Mouse (Mus musculus) embryonic facial prominence, embryonic 15.5 days (tissue): Measurements from ENCODE around the gene Lrrc41. TPM values are rescaled to one million over a fixed set of nuclear protein-coding genes. Genes with fewer than 3 reads are reported as not detected.

ENCODE experiments used
- ATAC-seq: fragments of 200-750 bp; cut with Nextera tagmentation; 2 replicates; pipeline ENCODE4 v1.8.0; 2017; ENCODE audit warnings: low read depth, moderate TSS enrichment; ENCODE audit not compliant: insufficient number of reproducible peaks, low FRiP score, low TSS enrichment
- H3K27ac ChIP-seq: fragments of 300-500 bp; sonication (generic); replicated peaks from 2 replicates; pipeline ENCODE4 v1.5.1; 2015; ENCODE audit warnings: mild to moderate bottlenecking, inconsistent platforms
- H3K27me3 ChIP-seq: fragments of 300-500 bp; sonication (generic); 2 replicates; pipeline ENCODE4 v1.6.1; 2015; ENCODE audit warnings: inconsistent platforms
- H3K36me3 ChIP-seq: fragments of 300-500 bp; sonication (generic); 2 replicates; pipeline ENCODE4 v1.6.1; 2015; ENCODE audit warnings: mild to moderate bottlenecking, inconsistent platforms
- H3K4me1 ChIP-seq: fragments of 300-500 bp; sonication (generic); 2 replicates; pipeline ENCODE4 v1.6.1; 2015; ENCODE audit warnings: inconsistent platforms
- H3K4me2 ChIP-seq: fragments of 300-500 bp; sonication (generic); replicated peaks from 2 replicates; pipeline ENCODE4 v1.6.1; 2015; ENCODE audit warnings: mild to moderate bottlenecking, inconsistent platforms
- H3K4me3 ChIP-seq: fragments of 300-500 bp; sonication (generic); replicated peaks from 2 replicates; pipeline ENCODE4 v1.5.1; 2015; ENCODE audit warnings: mild to moderate bottlenecking, inconsistent platforms
- H3K9ac ChIP-seq: fragments of 300-500 bp; sonication (generic); 2 replicates; pipeline ENCODE4 v1.6.1; 2015; ENCODE audit warnings: inconsistent platforms
- H3K9me3 ChIP-seq: fragments of 300-500 bp; sonication (generic); replicated peaks from 2 replicates; pipeline ENCODE4 v1.6.1; 2016; ENCODE audit warnings: inconsistent platforms
- WGBS: fragments of 180-500 bp; shearing (Covaris S2); methylation state at CpG from one replicate; pipeline ENCODE4 v1.1.7; 2015; 5-methylcytosine and 5-hydroxymethylcytosine counted together
- polyA plus RNA-seq: library from polyadenylated mRNA; unstranded; fragments of >200 nt; fragmentation: Nextera tagmentation; extraction: Ambion mirVana; gene quantifications from 2 replicates; pipeline ENCODE4 v1.2.1, GENCODE M21; 2015

The Lrrc41 gene
- 79.5 and 81.6 TPM in 2 replicates for polyA plus RNA-seq

DNA sequence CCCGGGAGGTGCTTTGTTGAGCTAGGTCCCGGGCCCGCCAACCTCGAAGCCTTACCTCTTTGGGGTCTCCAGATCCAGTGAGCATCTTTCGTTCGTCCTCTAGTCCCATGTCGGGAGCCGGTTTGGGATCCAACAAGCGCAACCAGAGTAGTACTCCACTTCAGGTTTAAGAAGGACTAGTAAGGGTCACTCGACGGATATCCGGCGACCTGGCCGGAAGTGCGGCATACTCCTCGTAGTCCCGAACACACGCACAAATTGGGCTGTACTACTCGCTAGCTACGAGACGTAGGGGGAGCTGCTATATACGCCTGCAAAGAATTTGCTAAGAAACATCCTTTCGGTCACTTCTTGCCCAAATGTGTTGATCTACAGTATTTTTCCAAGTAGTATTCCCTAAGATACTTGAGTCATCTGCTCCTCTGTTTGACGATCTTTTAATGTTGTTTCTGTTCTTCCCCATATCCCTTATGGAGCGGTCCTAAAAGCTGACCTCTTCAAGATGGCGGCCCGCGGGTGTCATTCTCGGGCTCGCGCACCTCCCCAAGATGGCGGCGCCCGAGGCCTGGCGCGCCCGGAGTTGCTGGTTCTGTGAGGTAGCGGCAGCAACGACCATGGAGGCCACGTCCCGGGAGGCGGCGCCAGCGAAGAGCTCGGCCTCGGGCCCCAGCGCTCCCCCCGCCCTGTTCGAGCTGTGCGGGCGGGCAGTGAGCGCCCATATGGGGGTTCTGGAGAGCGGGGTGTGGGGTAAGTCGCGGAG, at the start of gene Lrrc41, which contains the start of gene Uqcrh:
Gene Lrrc41, plus strand, starts transcription at position 409 of the 760 bp plus-strand sequence.
Gene Uqcrh, minus strand, starts transcription at position 211 of the 760 bp plus-strand sequence.
- Histone ChIP-seq H3K9ac (peak within 1 kb of the TSS; percentile 100), H3K4me1 (peaks cover 28% of the 10 kb centered on the region), H3K27me3 (no peaks in the 10 kb centered on the region), H3K36me3 (peaks cover 5% of the 10 kb centered on the region; the same call in 1 of the 2 replicates), H3K27ac (peak within 1 kb of the TSS; percentile 98), H3K4me2 (peak within 1 kb of the TSS; percentile 73), H3K4me3 (peak within 1 kb of the TSS; percentile 97), H3K9me3 (no peaks in the 10 kb centered on the region)
- peak; percentile 96 for ATAC-seq
- WGBS, result under 1% methylated on average over 55 of the region's 55 CpGs

DNA sequence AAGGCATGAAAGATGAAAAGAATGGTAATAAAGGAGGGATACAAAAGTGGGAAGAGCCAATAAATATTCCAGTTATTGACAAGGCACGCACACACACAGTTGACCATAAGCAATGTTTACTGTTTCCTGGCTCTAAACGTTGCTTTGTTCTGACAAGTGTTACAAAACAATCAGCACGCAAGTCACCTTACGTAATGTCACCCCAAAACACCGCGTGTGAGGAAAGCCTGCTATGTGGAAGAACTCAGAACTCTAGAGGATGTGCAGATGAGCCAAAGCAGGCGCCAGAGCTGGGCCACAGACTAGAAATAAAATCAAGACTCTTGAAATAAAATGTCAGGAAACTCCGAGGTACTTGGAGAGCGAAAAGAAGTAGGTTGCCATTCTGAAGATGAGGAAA, 42.2 kb upstream of the Lrrc41 start:
- Histone ChIP-seq H3K4me1 (no peaks in the 10 kb centered on the region), H3K27me3 (no peaks in the 10 kb centered on the region), H3K4me3 (no peak overlapping the region), H3K9me3 (no peaks in the 10 kb centered on the region), H3K4me2 (no peak overlapping the region), H3K9ac (no peak overlapping the region), H3K36me3 (peaks cover 26% of the 10 kb centered on the region), H3K27ac (no peak overlapping the region)
- ATAC-seq, result no peak
- 90% methylated on average over 9 of the region's 9 CpGs for WGBS

DNA sequence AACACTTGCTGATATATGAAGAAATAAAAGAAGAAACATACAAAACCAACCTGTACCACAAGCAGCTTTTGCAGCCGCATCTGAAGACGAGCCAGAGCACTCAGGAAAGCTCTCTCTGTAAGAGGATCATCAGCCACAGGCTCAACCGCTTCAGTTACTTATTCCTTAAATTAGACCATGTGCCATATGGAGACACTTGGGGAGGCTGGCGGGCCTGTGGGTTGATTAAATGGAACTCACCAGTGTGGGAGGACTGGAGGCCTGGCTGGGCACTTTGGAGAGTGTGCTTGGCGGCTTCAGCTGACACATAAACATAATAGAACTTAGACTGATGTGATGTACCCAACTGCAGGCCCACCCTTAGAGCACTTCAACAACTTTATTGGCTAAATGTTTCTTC, 41.7 kb upstream of the Lrrc41 start:
- Histone ChIP-seq H3K9ac (no peak overlapping the region), H3K36me3 (peaks cover 26% of the 10 kb centered on the region), H3K9me3 (no peaks in the 10 kb centered on the region), H3K4me1 (no peaks in the 10 kb centered on the region), H3K27ac (no peak overlapping the region), H3K4me2 (no peak overlapping the region), H3K27me3 (no peaks in the 10 kb centered on the region), H3K4me3 (no peak overlapping the region)
- WGBS, result 75% methylated on average over 5 of the region's 5 CpGs
- ATAC-seq, result no peak

DNA sequence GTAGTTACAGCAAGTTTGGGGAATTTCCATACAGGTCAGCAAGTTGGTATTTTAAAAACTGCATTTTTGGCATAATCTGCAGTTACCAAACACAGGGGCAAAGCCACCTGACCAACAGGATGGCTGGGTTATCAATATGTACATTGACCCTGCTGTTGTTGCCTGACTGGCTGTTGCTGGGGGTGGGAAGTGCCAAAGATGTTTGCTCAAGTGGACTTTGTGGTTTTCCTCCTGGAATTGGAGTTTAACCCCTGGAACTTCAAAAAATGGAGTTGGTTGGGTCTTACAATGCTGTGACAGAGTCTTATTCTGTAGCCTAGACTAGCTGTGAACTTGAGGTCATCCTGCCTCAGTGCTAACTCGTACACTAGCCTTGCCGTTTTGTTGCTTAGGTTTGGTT, 34.6 kb upstream of the Lrrc41 start:
- H3K9ac ChIP-seq, result no peak overlapping the region
- no peaks in the 10 kb centered on the region for H3K4me1 ChIP-seq
- no peak overlapping the region for H3K4me3 ChIP-seq
- H3K36me3 ChIP-seq, result peaks cover 23% of the 10 kb centered on the region
- ATAC-seq, result no peak
- H3K9me3 ChIP-seq, result no peaks in the 10 kb centered on the region
- WGBS, result 93% methylated on average over 2 of the region's 2 CpGs
- no peaks in the 10 kb centered on the region for H3K27me3 ChIP-seq
- H3K27ac ChIP-seq, result no peak overlapping the region
- H3K4me2 ChIP-seq, result no peak overlapping the region

DNA sequence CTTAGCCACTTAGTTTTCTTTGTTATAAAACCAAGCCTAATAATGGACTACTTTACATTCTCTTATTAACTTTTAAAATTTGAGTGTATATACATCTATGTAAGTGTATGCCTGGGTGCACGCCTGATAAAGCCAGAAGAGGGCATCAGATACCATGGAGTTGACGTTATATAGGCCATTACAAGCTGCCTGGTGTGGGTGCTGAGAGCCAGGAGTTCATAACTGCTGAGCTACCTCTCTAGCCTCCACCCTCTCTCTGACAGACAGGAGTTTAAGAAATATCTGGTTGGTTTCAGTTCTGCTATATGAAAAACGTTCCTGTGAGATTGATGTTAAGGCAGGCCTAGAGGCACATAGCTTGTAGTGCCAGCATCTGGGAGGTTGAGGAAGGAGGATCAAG, 32.9 kb upstream of the Lrrc41 start:
- Histone ChIP-seq H3K9me3 (no peaks in the 10 kb centered on the region), H3K4me2 (no peak overlapping the region), H3K4me3 (no peak overlapping the region), H3K27me3 (no peaks in the 10 kb centered on the region), H3K9ac (no peak overlapping the region), H3K36me3 (peaks cover 20% of the 10 kb centered on the region), H3K4me1 (no peaks in the 10 kb centered on the region), H3K27ac (no peak overlapping the region)
- no peak for ATAC-seq
- 66% methylated on average over 3 of the region's 3 CpGs for WGBS

DNA sequence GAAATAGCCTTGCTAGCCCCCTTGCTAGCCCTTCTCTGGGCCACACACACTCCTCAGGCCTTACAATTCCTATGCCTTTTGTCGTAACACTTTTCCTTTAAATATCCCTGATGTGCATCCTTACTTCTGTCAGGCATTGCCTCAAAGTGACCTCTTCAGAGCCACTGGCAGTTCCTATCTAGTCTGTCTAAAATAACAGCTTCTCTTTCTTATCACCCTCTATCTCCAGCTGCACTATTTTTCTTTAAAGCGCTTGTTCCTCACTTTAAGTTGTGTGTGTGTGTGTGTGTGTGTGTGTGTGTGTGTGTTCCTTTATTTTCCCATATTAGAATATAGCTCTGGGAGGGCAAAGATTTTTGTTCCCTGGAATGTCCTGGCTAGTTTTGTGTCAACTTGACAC, 28.5 kb upstream of the Lrrc41 start:
- peaks cover 24% of the 10 kb centered on the region for H3K36me3 ChIP-seq
- no peaks in the 10 kb centered on the region for H3K4me1 ChIP-seq
- no peaks in the 10 kb centered on the region for H3K27me3 ChIP-seq
- H3K9ac ChIP-seq, result no peak overlapping the region
- 84% methylated on average over 2 of the region's 2 CpGs for WGBS
- no peaks in the 10 kb centered on the region for H3K9me3 ChIP-seq
- H3K27ac ChIP-seq, result no peak overlapping the region
- H3K4me2 ChIP-seq, result no peak overlapping the region
- ATAC-seq, result no peak
- H3K4me3 ChIP-seq, result no peak overlapping the region

DNA sequence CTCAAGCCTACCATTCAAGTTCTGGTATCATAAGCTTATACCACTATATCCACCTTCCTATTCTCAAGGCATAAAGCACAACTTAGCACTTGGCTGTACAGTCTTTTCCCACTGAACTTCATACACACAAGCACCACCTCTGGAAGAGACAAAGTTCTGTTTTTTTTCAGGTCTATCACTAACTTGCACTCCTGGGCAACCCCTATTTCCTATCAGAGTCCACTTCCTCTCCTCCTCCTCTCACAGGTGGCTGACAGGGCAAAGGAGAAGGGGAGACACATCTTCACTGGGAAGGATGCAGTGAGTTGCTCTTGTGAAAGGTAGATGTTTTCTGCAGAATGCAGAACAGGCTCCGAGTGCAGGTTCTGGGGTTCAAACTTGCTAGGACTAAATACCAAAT, 27.4 kb upstream of the Lrrc41 start:
- H3K4me2 ChIP-seq, result no peak overlapping the region
- H3K36me3 ChIP-seq, result peaks cover 14% of the 10 kb centered on the region
- H3K4me1 ChIP-seq, result peaks cover 7% of the 10 kb centered on the region
- 79% methylated on average over 1 of the region's 1 CpGs for WGBS
- H3K9me3 ChIP-seq, result no peaks in the 10 kb centered on the region
- no peak overlapping the region for H3K4me3 ChIP-seq
- ATAC-seq, result no peak
- H3K9ac ChIP-seq, result no peak overlapping the region
- H3K27me3 ChIP-seq, result no peaks in the 10 kb centered on the region
- no peak overlapping the region for H3K27ac ChIP-seq

DNA sequence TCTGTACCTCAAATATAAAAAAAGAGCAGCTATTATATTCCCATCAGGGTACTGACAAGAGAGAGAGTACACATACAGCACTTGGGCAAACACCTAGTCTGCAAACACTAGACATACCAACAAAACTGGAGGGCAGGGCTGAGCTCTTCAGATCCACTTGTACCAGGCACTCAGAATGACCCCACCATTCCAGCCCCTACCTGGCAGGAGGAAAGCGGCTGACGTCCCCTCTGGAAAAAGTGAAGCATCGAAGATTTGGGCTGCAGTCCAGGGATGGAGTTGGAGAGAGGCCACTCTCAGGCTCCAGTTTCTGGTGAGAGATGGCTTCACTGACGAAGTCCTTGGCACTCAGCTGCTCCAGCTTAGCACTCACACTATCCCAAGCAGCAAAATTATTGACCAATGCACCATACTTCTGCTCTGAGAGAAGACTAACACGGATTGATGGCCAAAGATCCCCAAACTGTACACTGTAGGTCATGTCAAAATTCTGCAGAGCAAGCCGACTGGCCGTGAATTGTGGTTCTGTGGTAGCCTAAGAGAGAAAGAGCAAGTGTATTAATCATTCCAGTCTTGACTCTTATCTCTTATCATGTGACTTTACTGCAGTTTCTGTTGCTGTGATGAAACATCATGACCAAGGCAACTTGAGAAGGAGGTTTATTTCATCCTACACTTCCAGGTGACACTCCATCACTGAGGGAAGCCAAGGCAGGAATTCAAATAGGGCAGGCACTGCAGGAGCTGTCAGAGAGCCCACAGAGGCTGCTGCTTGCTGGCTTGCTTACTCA, 26.7 kb upstream of the Lrrc41 start:
- Histone ChIP-seq H3K4me2 (no peak overlapping the region), H3K27ac (no peak overlapping the region), H3K9ac (no peak overlapping the region), H3K4me1 (peaks cover 11% of the 10 kb centered on the region), H3K4me3 (no peak overlapping the region), H3K9me3 (no peaks in the 10 kb centered on the region), H3K27me3 (no peaks in the 10 kb centered on the region), H3K36me3 (peaks cover 9% of the 10 kb centered on the region)
- WGBS, result 83% methylated on average over 7 of the region's 7 CpGs
- no peak for ATAC-seq

DNA sequence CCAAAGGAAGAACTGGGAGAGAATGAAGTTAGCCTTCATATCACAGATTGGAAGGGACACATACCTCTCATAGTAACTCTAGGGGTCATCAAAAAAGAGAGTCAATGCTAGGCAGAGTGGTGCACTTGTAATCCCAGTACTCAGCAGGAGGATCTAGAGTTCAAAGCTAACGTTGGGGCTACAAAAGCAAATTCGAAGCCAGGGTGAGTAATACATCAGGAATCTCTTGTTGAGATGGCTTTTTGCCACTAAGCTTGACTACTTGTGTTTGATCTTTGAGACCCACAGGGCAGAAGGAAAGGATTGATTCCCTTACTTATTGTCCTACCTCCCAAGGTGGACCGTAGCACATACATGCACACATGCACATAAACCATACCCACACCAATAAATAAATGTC, 25.9 kb upstream of the Lrrc41 start:
- Histone ChIP-seq H3K27me3 (no peaks in the 10 kb centered on the region), H3K36me3 (peaks cover 9% of the 10 kb centered on the region), H3K4me2 (no peak overlapping the region), H3K4me1 (peaks cover 15% of the 10 kb centered on the region), H3K27ac (no peak overlapping the region), H3K9ac (no peak overlapping the region), H3K9me3 (no peaks in the 10 kb centered on the region), H3K4me3 (no peak overlapping the region)
- 77% methylated on average over 3 of the region's 3 CpGs for WGBS
- ATAC-seq, result no peak

DNA sequence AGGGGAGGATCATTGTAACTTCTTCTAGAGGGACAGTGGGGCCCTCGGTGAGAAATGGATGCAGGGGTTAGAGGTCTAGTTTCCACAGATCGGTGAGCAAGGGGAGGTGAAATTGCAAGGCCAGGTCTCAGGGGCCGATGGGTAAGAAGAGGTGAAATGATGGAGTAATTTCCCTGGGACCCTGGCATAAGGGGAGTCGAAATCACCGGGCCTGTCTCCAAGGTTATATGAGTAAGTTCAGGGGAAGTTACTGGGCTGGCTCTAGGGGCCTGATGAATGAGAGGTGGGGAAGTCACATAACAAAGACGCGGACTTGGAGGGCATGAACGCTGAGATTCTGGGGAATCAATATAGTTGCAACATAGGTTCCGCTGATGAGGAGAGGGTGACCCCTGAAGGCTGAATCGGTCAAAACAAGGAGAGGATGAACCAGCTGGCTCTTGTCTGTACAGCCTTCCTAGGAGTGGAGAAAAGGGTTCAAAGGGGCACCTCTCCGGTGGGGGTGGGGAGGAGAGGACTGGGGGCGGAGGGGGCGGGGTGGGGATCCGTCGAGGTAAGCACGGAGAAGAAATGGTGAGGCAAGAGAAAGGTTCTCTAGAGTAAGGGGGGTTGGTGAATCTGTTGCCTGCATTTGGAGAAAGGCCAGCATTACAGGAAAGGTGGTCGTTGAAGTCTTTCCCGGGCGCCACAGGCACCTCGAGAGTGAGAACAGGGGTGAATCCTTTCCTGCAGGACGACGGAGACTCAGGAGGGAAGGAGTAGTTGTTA, 22.4 kb upstream of the Lrrc41 start:
- H3K9ac ChIP-seq, result peak overlapping the region; percentile 48
- H3K36me3 ChIP-seq, result peaks cover 4% of the 10 kb centered on the region
- peaks cover 19% of the 10 kb centered on the region for H3K4me1 ChIP-seq
- H3K4me2 ChIP-seq, result peak overlapping the region; percentile 79
- no peaks in the 10 kb centered on the region for H3K9me3 ChIP-seq
- ATAC-seq, result no peak
- peak overlapping the region; percentile 97 for H3K27ac ChIP-seq
- WGBS, result 7% methylated on average over 22 of the region's 22 CpGs
- H3K27me3 ChIP-seq, result no peaks in the 10 kb centered on the region
- peak overlapping the region; percentile 67 for H3K4me3 ChIP-seq

DNA sequence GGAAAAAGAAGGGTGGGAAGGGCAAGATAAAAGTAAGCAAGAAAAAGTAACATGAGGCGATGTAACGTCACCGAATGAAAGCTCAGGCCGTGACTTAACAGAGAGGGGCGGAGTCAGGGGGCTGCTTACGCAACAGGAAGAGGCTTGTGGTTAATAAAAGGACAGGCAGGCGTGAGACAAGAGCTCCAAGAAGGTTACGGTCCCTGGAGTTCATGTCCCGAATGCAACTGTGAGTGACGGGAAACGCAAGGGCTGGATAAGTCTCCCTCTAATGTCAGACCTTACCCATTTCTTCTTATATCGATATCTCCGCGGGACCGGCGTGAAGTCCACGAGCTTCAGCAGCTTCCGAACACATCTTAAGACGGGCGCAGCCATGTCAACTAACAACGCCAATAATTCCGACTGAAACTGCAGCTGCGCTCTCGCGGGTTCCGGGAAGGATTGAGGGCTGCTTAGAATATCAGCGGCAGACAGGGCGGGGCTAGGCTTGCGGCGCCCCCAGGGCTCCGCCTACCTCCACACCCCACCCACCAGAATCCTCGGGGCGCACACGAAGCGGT, 21.6 kb upstream of the Lrrc41 start, which contains the start of gene Nsun4:
Gene Nsun4, minus strand, starts transcription at position 478 of the 563 bp plus-strand sequence.
- WGBS, result under 1% methylated on average over 35 of the region's 35 CpGs
- Histone ChIP-seq H3K4me2 (peak within 1 kb of the TSS; percentile 79), H3K4me3 (peak within 1 kb of the TSS; percentile 67), H3K27ac (peak within 1 kb of the TSS; percentile 97), H3K27me3 (no peaks in the 10 kb centered on the region), H3K36me3 (no peaks in the 10 kb centered on the region; the same call in 1 of the 2 replicates), H3K9ac (peak within 1 kb of the TSS; percentile 48), H3K4me1 (peaks cover 19% of the 10 kb centered on the region), H3K9me3 (no peaks in the 10 kb centered on the region)
- peak; percentile 96 for ATAC-seq
